Mouse (Mus musculus) erythroblast, adult 5-6 weeks (primary cell): ENCODE data around the gene Gm5941. TPM values are rescaled to one million over a fixed set of nuclear protein-coding genes. Genes with fewer than 3 reads are reported as not detected.
"Not testable (repeated sequence)": the region's sequence is repeated elsewhere in the genome, so short reads cannot be mapped to it uniquely, and the experiment has no call there.

ENCODE experiments used
- ATAC-seq: replicated peaks from 2 replicates; pipeline ENCODE4 v1.8.0; 2016; ENCODE audit warnings: moderate number of reproducible peaks, mild to moderate bottlenecking, moderate TSS enrichment, inconsistent platforms; ENCODE audit not compliant: poor library complexity, low FRiP score, severe bottlenecking
- total RNA-seq, 2 experiments: library from RNA; stranded (forward) in 1 of 2; stranded (reverse) in 1 of 2; fragments of 150-400 nt in 1 of 2; fragments of 200-764, 138-1000 nt in 1 of 2; gene quantifications; 2 replicates each; pipeline versions ENCODE4 v1.2.3 to v1.2.4; 2015 to 2017; ENCODE audit warnings: low replicate concordance in 2 of 2

Gene Gm5941
- total RNA-seq (2015; ENCODE audit: low replicate concordance) (not detected in 2 replicates), total RNA-seq (2017; ENCODE audit: low replicate concordance) (not detected in 2 replicates)

GRCm38 (mm10) chrX:92489649-92490048, at the start of gene Gm5941:
Gm5941 (plus strand) TSS chrX:92489949.
- ATAC-seq: not testable (repeated sequence)

- ATAC-seq: no peak
Observed at GRCm38 (mm10) chrX:92460496-92460895, 29.3 kb upstream of the Gm5941 start.

GRCm38 (mm10) chrX:92464773-92465172, 25.0 kb upstream of the Gm5941 start:
- ATAC-seq: no peak

- no peak for ATAC-seq
Observed at GRCm38 (mm10) chrX:92498254-92498653, 8.5 kb downstream of the Gm5941 start.

- no peak for ATAC-seq
Observed at GRCm38 (mm10) chrX:92527826-92528225, 38.1 kb downstream of the Gm5941 start.

Other genes starting within 250 kb of the Gm5941 start
- not detected in 2 replicates for gene Mageb18, start 109.6 kb downstream of the Gm5941 start, total RNA-seq (2015; ENCODE audit: low replicate concordance)
- not detected in 2 replicates for gene Mageb18, start 109.6 kb downstream of the Gm5941 start, total RNA-seq (2017; ENCODE audit: low replicate concordance)